Mouse (Mus musculus) heart, embryonic 13.5 days (tissue): Measurements from ENCODE around the gene Wdr38. TPM values are rescaled to one million over a fixed set of nuclear protein-coding genes. Genes with fewer than 3 reads are reported as not detected.

ENCODE experiments used
- ATAC-seq: fragments of 200-750 bp; cut with Nextera tagmentation; 2 replicates; pipeline ENCODE4 v1.8.0; 2017; ENCODE audit warnings: moderate TSS enrichment; ENCODE audit not compliant: insufficient number of reproducible peaks, low FRiP score, low TSS enrichment; ENCODE audit errors: extremely low read depth
- H3K27ac ChIP-seq: fragments of 300-500 bp; sonication (generic); replicated peaks from 2 replicates; pipeline ENCODE4 v1.5.1; 2015; ENCODE audit warnings: moderate library complexity, mild to moderate bottlenecking, inconsistent platforms
- H3K27me3 ChIP-seq: fragments of 300-500 bp; sonication (generic); replicated peaks from 2 replicates; pipeline ENCODE4 v1.6.1; 2015; ENCODE audit warnings: mild to moderate bottlenecking, inconsistent platforms
- H3K36me3 ChIP-seq: fragments of 300-500 bp; sonication (generic); 2 replicates; pipeline ENCODE4 v1.6.1; 2015; ENCODE audit warnings: mild to moderate bottlenecking, inconsistent platforms
- H3K4me1 ChIP-seq: fragments of 300-500 bp; sonication (generic); 2 replicates; pipeline ENCODE4 v1.6.1; 2015; ENCODE audit warnings: inconsistent platforms
- H3K4me2 ChIP-seq: fragments of 300-500 bp; sonication (generic); 2 replicates; pipeline ENCODE4 v1.6.1; 2015; ENCODE audit warnings: inconsistent platforms, mild to moderate bottlenecking, moderate library complexity
- H3K4me3 ChIP-seq: fragments of 300-500 bp; sonication (generic); 2 replicates; pipeline ENCODE4 v1.5.1; 2015; ENCODE audit warnings: moderate library complexity, mild to moderate bottlenecking, inconsistent platforms
- H3K9ac ChIP-seq: fragments of 300-500 bp; sonication (generic); 2 replicates; pipeline ENCODE4 v1.6.1; 2015; ENCODE audit warnings: inconsistent platforms, mild to moderate bottlenecking, moderate library complexity
- H3K9me3 ChIP-seq: fragments of 300-500 bp; sonication (generic); 2 replicates; pipeline ENCODE4 v1.6.1; 2016; ENCODE audit warnings: inconsistent platforms
- WGBS: fragments of 180-500 bp; shearing (Covaris S2); methylation state at CpG from one replicate; pipeline ENCODE4 v1.1.7; 2015; ENCODE audit warnings: mixed read lengths; 5-methylcytosine and 5-hydroxymethylcytosine counted together
- polyA plus RNA-seq: library from polyadenylated mRNA; unstranded; fragments of >200 nt; fragmentation: Nextera tagmentation; extraction: Ambion mirVana; gene quantifications from 2 replicates; pipeline ENCODE4 v1.2.1, GENCODE M21; 2015

Wdr38 gene
- polyA plus RNA-seq, 1 experiment from 2014 or later = 1.1 TPM

- Histone ChIP-seq H3K27ac (no peak overlapping the region), H3K4me1 (no peaks in the 10 kb centered on the region), H3K9ac (no peak overlapping the region), H3K4me2 (no peak overlapping the region), H3K9me3 (no peaks in the 10 kb centered on the region), H3K27me3 (peaks cover 6% of the 10 kb centered on the region; the same call in 1 of the 2 replicates), H3K4me3 (no peak overlapping the region), H3K36me3 (no peaks in the 10 kb centered on the region)
- no peak for ATAC-seq
- 33% methylated on average over 2 of the region's 2 CpGs for WGBS
Measured at GRCm38 (mm10) chr2:38974171-38974570, 23.1 kb upstream of the Wdr38 start.

- no peaks in the 10 kb centered on the region for H3K9me3 ChIP-seq
- H3K27ac ChIP-seq = no peak overlapping the region
- no peak overlapping the region for H3K4me3 ChIP-seq
- no peaks in the 10 kb centered on the region for H3K4me1 ChIP-seq
- H3K4me2 ChIP-seq = no peak overlapping the region
- no peak overlapping the region for H3K9ac ChIP-seq
- 74% methylated on average over 3 of the region's 3 CpGs for WGBS
- peaks cover 10% of the 10 kb centered on the region for H3K27me3 ChIP-seq
- no peaks in the 10 kb centered on the region for H3K36me3 ChIP-seq
- ATAC-seq = no peak
Measured at GRCm38 (mm10) chr2:38975181-38975580, 22.1 kb upstream of the Wdr38 start.

GRCm38 (mm10) chr2:38975941-38976805 lies 21.1 kb upstream of the Wdr38 start:
- ATAC-seq = no peak
- peaks cover 10% of the 10 kb centered on the region for H3K27me3 ChIP-seq

GRCm38 (mm10) chr2:38977837-38978236 lies 19.4 kb upstream of the Wdr38 start:
- Histone ChIP-seq H3K27me3 (peaks cover 10% of the 10 kb centered on the region), H3K9ac (no peak overlapping the region), H3K27ac (no peak overlapping the region), H3K36me3 (no peaks in the 10 kb centered on the region), H3K4me2 (no peak overlapping the region), H3K9me3 (no peaks in the 10 kb centered on the region), H3K4me1 (no peaks in the 10 kb centered on the region), H3K4me3 (no peak overlapping the region)
- WGBS = 58% methylated on average over 4 of the region's 4 CpGs
- no peak for ATAC-seq

More at GRCm38 (mm10) chr2:38975941-38976805, 21.1 kb upstream of the Wdr38 start:
- no peaks in the 10 kb centered on the region for H3K9me3 ChIP-seq
- H3K4me2 ChIP-seq = no peak overlapping the region
- no peak overlapping the region for H3K9ac ChIP-seq
- no peaks in the 10 kb centered on the region for H3K4me1 ChIP-seq
- H3K4me3 ChIP-seq = no peak overlapping the region
- no peak overlapping the region for H3K27ac ChIP-seq
- 72% methylated on average over 21 of the region's 21 CpGs for WGBS
- no peaks in the 10 kb centered on the region for H3K36me3 ChIP-seq

GRCm38 (mm10) chr2:38983456-38983855 lies 13.8 kb upstream of the Wdr38 start:
- no peak overlapping the region for H3K9ac ChIP-seq
- no peaks in the 10 kb centered on the region for H3K36me3 ChIP-seq
- no peak for ATAC-seq
- H3K27ac ChIP-seq = no peak overlapping the region
- peaks cover 8% of the 10 kb centered on the region; the same call in 1 of the 2 replicates for H3K9me3 ChIP-seq
- H3K4me3 ChIP-seq = no peak overlapping the region
- no peak overlapping the region for H3K4me2 ChIP-seq
- WGBS = 87% methylated on average over 2 of the region's 2 CpGs
- peaks cover 4% of the 10 kb centered on the region; the same call in 1 of the 2 replicates for H3K27me3 ChIP-seq
- no peaks in the 10 kb centered on the region for H3K4me1 ChIP-seq

- H3K27me3 ChIP-seq = no peaks in the 10 kb centered on the region
- no peak overlapping the region for H3K9ac ChIP-seq
- H3K36me3 ChIP-seq = no peaks in the 10 kb centered on the region
- H3K4me1 ChIP-seq = no peaks in the 10 kb centered on the region
- ATAC-seq = no peak
- H3K4me2 ChIP-seq = no peak overlapping the region
- 81% methylated on average over 3 of the region's 3 CpGs for WGBS
- H3K27ac ChIP-seq = no peak overlapping the region
- H3K4me3 ChIP-seq = no peak overlapping the region
- peaks cover 8% of the 10 kb centered on the region; the same call in 1 of the 2 replicates for H3K9me3 ChIP-seq
Measured at GRCm38 (mm10) chr2:38986580-38986979, 10.7 kb upstream of the Wdr38 start.

GRCm38 (mm10) chr2:38987371-38987770 lies 9.9 kb upstream of the Wdr38 start:
- Histone ChIP-seq H3K4me2 (no peak overlapping the region), H3K27me3 (no peaks in the 10 kb centered on the region), H3K27ac (no peak overlapping the region), H3K4me1 (0 out of 2 replicates have a peak, but pooled peaks cover 3% of the 10 kb centered on the region), H3K36me3 (no peaks in the 10 kb centered on the region), H3K9ac (no peak overlapping the region), H3K9me3 (peaks cover 8% of the 10 kb centered on the region; the same call in 1 of the 2 replicates), H3K4me3 (no peak overlapping the region)
- no peak; the same call in 1 of the 2 replicates for ATAC-seq
- WGBS = 22% methylated on average over 1 of the region's 1 CpGs

- H3K4me1 ChIP-seq = 0 out of 2 replicates have a peak, but pooled peaks cover 4% of the 10 kb centered on the region
- H3K9me3 ChIP-seq = peaks cover 8% of the 10 kb centered on the region; the same call in 1 of the 2 replicates
- H3K36me3 ChIP-seq = no peaks in the 10 kb centered on the region
- 76% methylated on average over 6 of the region's 6 CpGs for WGBS
- H3K4me2 ChIP-seq = no peak overlapping the region
- H3K27me3 ChIP-seq = no peaks in the 10 kb centered on the region
- H3K9ac ChIP-seq = no peak overlapping the region
- no peak overlapping the region for H3K27ac ChIP-seq
- no peak for ATAC-seq
- H3K4me3 ChIP-seq = no peak overlapping the region
Measured at GRCm38 (mm10) chr2:38987803-38988510, 9.3 kb upstream of the Wdr38 start.

GRCm38 (mm10) chr2:38988929-38989328 lies 8.3 kb upstream of the Wdr38 start:
- Histone ChIP-seq H3K9ac (no peak overlapping the region), H3K4me2 (no peak overlapping the region), H3K27ac (no peak overlapping the region), H3K4me3 (no peak overlapping the region), H3K36me3 (no peaks in the 10 kb centered on the region), H3K27me3 (no peaks in the 10 kb centered on the region), H3K9me3 (peaks cover 2% of the 10 kb centered on the region; the same call in 1 of the 2 replicates), H3K4me1 (0 out of 2 replicates have a peak, but pooled peaks cover 4% of the 10 kb centered on the region)
- no peak for ATAC-seq
- WGBS = 84% methylated on average over 2 of the region's 2 CpGs

- Histone ChIP-seq H3K4me1 (0 out of 2 replicates have a peak, but pooled peaks cover 4% of the 10 kb centered on the region), H3K27ac (no peak overlapping the region), H3K27me3 (no peaks in the 10 kb centered on the region), H3K4me3 (no peak overlapping the region), H3K9ac (no peak overlapping the region), H3K36me3 (no peaks in the 10 kb centered on the region), H3K4me2 (no peak overlapping the region), H3K9me3 (no peaks in the 10 kb centered on the region)
- WGBS = 43% methylated on average over 4 of the region's 4 CpGs
- no peak for ATAC-seq
Measured at GRCm38 (mm10) chr2:38992004-38992403, 5.3 kb upstream of the Wdr38 start.

- ATAC-seq = no peak
- Histone ChIP-seq H3K9me3 (no peaks in the 10 kb centered on the region), H3K4me2 (no peak overlapping the region), H3K27me3 (no peaks in the 10 kb centered on the region), H3K4me3 (no peak overlapping the region), H3K9ac (no peak overlapping the region), H3K27ac (no peak overlapping the region), H3K36me3 (no peaks in the 10 kb centered on the region), H3K4me1 (peaks cover 7% of the 10 kb centered on the region; the same call in 1 of the 2 replicates)
- 52% methylated on average over 4 of the region's 4 CpGs for WGBS
Measured at GRCm38 (mm10) chr2:38992452-38992851, 4.8 kb upstream of the Wdr38 start.
